Mouse (Mus musculus) embryonic facial prominence, embryonic 10.5 days (tissue): ENCODE results near the gene Thsd7b. TPM values are rescaled to one million over a fixed set of nuclear protein-coding genes. Genes with fewer than 3 reads are reported as not detected.

Experiments used
- DNase-seq: peaks from one replicate; pipeline ENCODE4 v3.0.0-alpha.2; 2017; ENCODE audit warnings: low spot score
- H3K27ac ChIP-seq: fragments of 300-500 bp; sonication (generic); replicated peaks from 2 replicates; pipeline ENCODE4 v1.5.1; 2016; ENCODE audit warnings: mild to moderate bottlenecking
- H3K27me3 ChIP-seq: fragments of 300-500 bp; sonication (generic); replicated peaks from 2 replicates; pipeline ENCODE4 v1.6.1; 2016; ENCODE audit warnings: low read depth, mild to moderate bottlenecking; ENCODE audit not compliant: poor library complexity, severe bottlenecking
- H3K36me3 ChIP-seq: fragments of 300-500 bp; sonication (generic); replicated peaks from 2 replicates; pipeline ENCODE4 v1.6.1; 2016; ENCODE audit warnings: mild to moderate bottlenecking, moderate library complexity
- H3K4me1 ChIP-seq: fragments of 300-500 bp; sonication (generic); 2 replicates; pipeline ENCODE4 v1.6.1; 2016
- H3K4me3 ChIP-seq: fragments of 300-500 bp; sonication (generic); 2 replicates; pipeline ENCODE4 v1.5.1; 2016; ENCODE audit warnings: mild to moderate bottlenecking, moderate library complexity
- H3K9me3 ChIP-seq: fragments of 300-500 bp; sonication (generic); 2 replicates; pipeline ENCODE4 v1.6.1; 2016; ENCODE audit warnings: mild to moderate bottlenecking
- WGBS: fragments of 180-500 bp; shearing (Covaris S2); methylation state at CpG from one replicate; pipeline ENCODE4 v1.1.7; 2016; 5-methylcytosine and 5-hydroxymethylcytosine counted together
- polyA plus RNA-seq: library from polyadenylated mRNA; unstranded; fragments of >200 nt; fragmentation: Nextera tagmentation; extraction: Ambion mirVana; gene quantifications from 2 replicates; pipeline ENCODE4 v1.2.1, GENCODE M21; 2016

Thsd7b gene
- polyA plus RNA-seq, 1 experiment from 2014 or later = 13.1 TPM

- Histone ChIP-seq H3K9me3 (no peaks in the 10 kb centered on the region), H3K4me3 (no peak overlapping the region), H3K27me3 (no peaks in the 10 kb centered on the region), H3K27ac (no peak overlapping the region), H3K36me3 (no peaks in the 10 kb centered on the region), H3K4me1 (no peaks in the 10 kb centered on the region)
- 91% methylated on average over 3 of the region's 3 CpGs for WGBS
- no peak for DNase-seq
These were observed 439.6 kb downstream of the Thsd7b start for GRCm38 (mm10) chr1:129712706-129713105.

GRCm38 (mm10) chr1:129713571-129713970 is 440.5 kb downstream of the Thsd7b start:
- H3K4me3 ChIP-seq = no peak overlapping the region
- 83% methylated on average over 3 of the region's 3 CpGs for WGBS
- no peaks in the 10 kb centered on the region for H3K4me1 ChIP-seq
- no peak overlapping the region for H3K27ac ChIP-seq
- no peak for DNase-seq
- no peaks in the 10 kb centered on the region for H3K36me3 ChIP-seq
- H3K27me3 ChIP-seq = no peaks in the 10 kb centered on the region
- H3K9me3 ChIP-seq = no peaks in the 10 kb centered on the region

GRCm38 (mm10) chr1:129719592-129719991 is 446.5 kb downstream of the Thsd7b start:
- Histone ChIP-seq H3K4me3 (no peak overlapping the region), H3K27me3 (no peaks in the 10 kb centered on the region), H3K36me3 (no peaks in the 10 kb centered on the region), H3K27ac (no peak overlapping the region), H3K9me3 (no peaks in the 10 kb centered on the region), H3K4me1 (no peaks in the 10 kb centered on the region)
- no peak for DNase-seq

GRCm38 (mm10) chr1:129731991-129732390 is 458.9 kb downstream of the Thsd7b start:
- Histone ChIP-seq H3K36me3 (no peaks in the 10 kb centered on the region), H3K4me1 (no peaks in the 10 kb centered on the region), H3K9me3 (no peaks in the 10 kb centered on the region), H3K4me3 (no peak overlapping the region), H3K27ac (no peak overlapping the region), H3K27me3 (no peaks in the 10 kb centered on the region)
- WGBS = 97% methylated on average over 2 of the region's 2 CpGs
- no peak for DNase-seq

- H3K36me3 ChIP-seq = no peaks in the 10 kb centered on the region
- H3K4me3 ChIP-seq = no peak overlapping the region
- H3K27me3 ChIP-seq = no peaks in the 10 kb centered on the region
- no peak for DNase-seq
- 81% methylated on average over 3 of the region's 3 CpGs for WGBS
- H3K4me1 ChIP-seq = no peaks in the 10 kb centered on the region
- no peaks in the 10 kb centered on the region for H3K9me3 ChIP-seq
- no peak overlapping the region for H3K27ac ChIP-seq
These were observed 474.5 kb downstream of the Thsd7b start for GRCm38 (mm10) chr1:129747595-129747994.

GRCm38 (mm10) chr1:129756548-129757240 is 483.6 kb downstream of the Thsd7b start:
- WGBS = 68% methylated on average over 1 of the region's 1 CpGs
- Histone ChIP-seq H3K9me3 (no peaks in the 10 kb centered on the region), H3K36me3 (no peaks in the 10 kb centered on the region), H3K27ac (no peak overlapping the region), H3K4me1 (no peaks in the 10 kb centered on the region), H3K27me3 (no peaks in the 10 kb centered on the region), H3K4me3 (no peak overlapping the region)
- no peak for DNase-seq

GRCm38 (mm10) chr1:129759003-129759402 is 485.9 kb downstream of the Thsd7b start:
- Histone ChIP-seq H3K27me3 (no peaks in the 10 kb centered on the region), H3K4me3 (no peak overlapping the region), H3K27ac (no peak overlapping the region), H3K36me3 (no peaks in the 10 kb centered on the region), H3K9me3 (no peaks in the 10 kb centered on the region), H3K4me1 (no peaks in the 10 kb centered on the region)
- WGBS = 82% methylated on average over 1 of the region's 1 CpGs
- DNase-seq = no peak

- Histone ChIP-seq H3K4me1 (no peaks in the 10 kb centered on the region), H3K27me3 (no peaks in the 10 kb centered on the region), H3K36me3 (no peaks in the 10 kb centered on the region), H3K4me3 (no peak overlapping the region), H3K9me3 (no peaks in the 10 kb centered on the region), H3K27ac (no peak overlapping the region)
- WGBS = 84% methylated on average over 1 of the region's 1 CpGs
- DNase-seq = no peak
These were observed 488.1 kb downstream of the Thsd7b start for GRCm38 (mm10) chr1:129761234-129761633.

GRCm38 (mm10) chr1:129764748-129765147 is 491.6 kb downstream of the Thsd7b start:
- Histone ChIP-seq H3K4me3 (no peak overlapping the region), H3K27ac (no peak overlapping the region), H3K27me3 (no peaks in the 10 kb centered on the region), H3K9me3 (no peaks in the 10 kb centered on the region), H3K4me1 (no peaks in the 10 kb centered on the region), H3K36me3 (no peaks in the 10 kb centered on the region)
- DNase-seq = no peak
- WGBS = 63% methylated on average over 2 of the region's 2 CpGs

- no peak overlapping the region for H3K4me3 ChIP-seq
- H3K27ac ChIP-seq = no peak overlapping the region
- DNase-seq = no peak
- WGBS = 83% methylated on average over 5 of the region's 5 CpGs
- H3K9me3 ChIP-seq = no peaks in the 10 kb centered on the region
- no peaks in the 10 kb centered on the region for H3K27me3 ChIP-seq
- H3K36me3 ChIP-seq = no peaks in the 10 kb centered on the region
- no peaks in the 10 kb centered on the region for H3K4me1 ChIP-seq
These were observed 504.0 kb downstream of the Thsd7b start for GRCm38 (mm10) chr1:129777055-129777454.

GRCm38 (mm10) chr1:129779506-129779905 is 506.4 kb downstream of the Thsd7b start:
- 76% methylated on average over 4 of the region's 4 CpGs for WGBS
- DNase-seq = no peak
- H3K9me3 ChIP-seq = no peaks in the 10 kb centered on the region
- H3K4me1 ChIP-seq = no peaks in the 10 kb centered on the region
- H3K27me3 ChIP-seq = no peaks in the 10 kb centered on the region
- H3K4me3 ChIP-seq = no peak overlapping the region
- no peaks in the 10 kb centered on the region for H3K36me3 ChIP-seq
- H3K27ac ChIP-seq = no peak overlapping the region

- Histone ChIP-seq H3K4me3 (no peak overlapping the region), H3K27me3 (no peaks in the 10 kb centered on the region), H3K36me3 (no peaks in the 10 kb centered on the region), H3K9me3 (no peaks in the 10 kb centered on the region), H3K27ac (no peak overlapping the region), H3K4me1 (no peaks in the 10 kb centered on the region)
- 52% methylated on average over 1 of the region's 1 CpGs for WGBS
- DNase-seq = no peak
These were observed 507.5 kb downstream of the Thsd7b start for GRCm38 (mm10) chr1:129780589-129780988.

GRCm38 (mm10) chr1:129798519-129798918 is 525.4 kb downstream of the Thsd7b start:
- Histone ChIP-seq H3K9me3 (no peaks in the 10 kb centered on the region), H3K4me1 (no peaks in the 10 kb centered on the region), H3K36me3 (no peaks in the 10 kb centered on the region), H3K4me3 (no peak overlapping the region), H3K27me3 (no peaks in the 10 kb centered on the region), H3K27ac (no peak overlapping the region)
- DNase-seq = no peak
